Mouse (Mus musculus) neural tube, postnatal 0 days (tissue): ENCODE results near the gene Pard3b. TPM values are rescaled to one million over a fixed set of nuclear protein-coding genes. Genes with fewer than 3 reads are reported as not detected.

Source experiments
- polyA plus RNA-seq: library from polyadenylated mRNA; unstranded; fragments of >200 nt; fragmentation: Nextera tagmentation; extraction: Ambion mirVana; gene quantifications from 2 replicates; pipeline ENCODE4 v1.2.1, GENCODE M21; 2015

Gene Pard3b
- polyA plus RNA-seq, result 10.6 and 11.4 TPM in 2 replicates

GRCm38 (mm10) chr1:61638347-61639111 lies at the start of gene Pard3b:
Gene Pard3b, plus strand, starts transcription at chr1:61638824.

